Mouse (Mus musculus): ENCODE measurements at regions not wholly inside any gene's neighbourhood (a gene's known extent, or its start where the extent isn't known, plus 50 kb on each side); places are given as distances from the start of the nearest gene placed in this dataset.

DNA sequence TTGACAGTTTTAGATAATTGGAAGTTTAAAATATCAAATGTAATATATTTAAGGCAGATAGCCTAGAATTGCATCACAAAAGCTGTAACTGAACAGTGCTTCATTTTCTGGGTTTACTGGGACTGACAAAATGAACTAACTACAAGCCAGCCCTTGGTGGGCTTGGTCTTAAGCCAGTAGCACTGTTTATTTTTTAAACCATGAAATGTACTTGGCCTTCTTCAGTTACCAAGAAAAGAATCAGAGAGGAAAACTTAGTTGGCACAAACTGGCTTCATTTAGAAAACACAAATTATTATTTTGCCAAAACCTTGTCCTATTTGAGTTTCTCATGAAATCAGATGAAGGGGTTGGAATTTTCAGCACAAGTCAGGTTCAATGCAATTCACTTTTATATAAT, 989.8 kb upstream of the Zeb2 start:
- H3K4me1 ChIP-seq (replicated peaks), result no peaks in the 10 kb centered on the region
- H3K4me2 ChIP-seq, result no peak overlapping the region
- DNase-seq (no peak), ATAC-seq (ENCODE audit: low read depth) (no peak)
- no peaks in the 10 kb centered on the region for H3K27me3 ChIP-seq
- no peak overlapping the region for H3K4me3 ChIP-seq (replicated peaks)
- no peaks in the 10 kb centered on the region for H3K36me3 ChIP-seq
- no peaks in the 10 kb centered on the region for H3K9me3 ChIP-seq (replicated peaks)
- no peak overlapping the region for H3K27ac ChIP-seq
- no peak overlapping the region for H3K9ac ChIP-seq

DNA sequence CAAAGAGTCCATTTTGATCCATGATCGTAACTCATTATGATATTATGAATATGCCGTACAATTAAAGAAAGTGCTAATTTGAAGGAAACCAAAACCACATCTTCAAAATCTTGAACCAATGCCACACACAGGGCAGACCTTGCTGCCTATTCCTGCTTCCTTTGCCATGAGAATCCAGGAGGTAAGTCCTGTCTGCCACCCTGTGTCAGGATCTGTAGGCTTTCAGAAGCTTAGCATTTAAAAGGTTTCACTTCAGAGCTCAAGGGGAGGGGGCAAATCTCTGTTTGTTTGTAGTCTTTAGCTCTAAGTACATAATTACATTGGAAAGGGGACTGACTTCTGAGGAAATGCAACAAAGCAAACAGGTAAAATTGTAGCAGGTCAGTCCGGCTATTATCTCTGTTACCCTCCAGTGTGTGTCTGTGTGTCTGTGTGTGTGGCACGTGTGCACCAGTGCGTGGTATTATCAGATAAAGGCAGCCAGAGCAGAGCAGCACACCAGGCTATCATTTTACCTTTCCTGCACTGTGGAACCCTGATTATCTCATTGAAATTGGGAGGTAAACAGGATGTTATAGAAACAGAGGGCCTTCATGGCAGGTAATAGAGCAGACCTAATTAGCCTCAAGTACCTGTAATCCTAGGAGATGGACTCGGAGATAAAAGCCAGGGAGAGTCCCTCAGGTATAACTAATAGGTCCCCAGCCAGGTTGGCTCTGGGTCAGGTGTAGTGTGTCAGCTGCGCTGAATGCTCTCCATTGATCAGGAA, 948.0 kb upstream of the Zeb2 start:
- no peak overlapping the region for H3K9ac ChIP-seq
- no peak overlapping the region for H3K4me3 ChIP-seq (replicated peaks)
- no peak overlapping the region for H3K27ac ChIP-seq
- H3K36me3 ChIP-seq, result no peaks in the 10 kb centered on the region
- WGBS (ENCODE audit: insufficient replicate concordance), result 57% methylated on average over 7 of the region's 7 CpGs
- no peak for DNase-seq
- ATAC-seq (ENCODE audit: low read depth), result no peak
- no peak overlapping the region for H3K4me2 ChIP-seq
- H3K9me3 ChIP-seq (replicated peaks), result no peaks in the 10 kb centered on the region
- no peaks in the 10 kb centered on the region for H3K4me1 ChIP-seq (replicated peaks)
- no peaks in the 10 kb centered on the region for H3K27me3 ChIP-seq

DNA sequence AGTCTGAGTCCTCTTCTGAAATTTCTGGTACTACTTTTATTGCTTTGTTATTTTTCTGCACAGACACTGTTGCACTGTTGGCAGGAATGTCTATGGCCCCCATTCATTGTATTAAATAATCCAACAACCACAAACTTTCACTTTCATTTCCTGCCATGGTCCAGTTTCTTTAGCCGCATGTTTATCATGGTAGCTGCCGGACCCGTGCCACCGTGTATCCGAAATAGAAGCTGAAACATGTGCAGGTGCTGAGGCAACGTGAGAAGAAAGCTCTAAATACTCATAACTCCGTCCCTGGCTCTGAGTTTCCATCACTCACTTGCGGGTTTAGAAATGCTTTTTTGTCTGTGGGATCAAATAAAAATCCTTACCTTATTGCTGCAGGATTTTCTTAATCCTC, 938.5 kb upstream of the Zeb2 start:
- DNase-seq, result no peak
- Histone ChIP-seq H3K9me3 (replicated peaks) (no peaks in the 10 kb centered on the region), H3K27me3 (no peaks in the 10 kb centered on the region), H3K4me3 (replicated peaks) (no peak overlapping the region), H3K27ac (no peak overlapping the region), H3K4me2 (no peak overlapping the region), H3K36me3 (no peaks in the 10 kb centered on the region), H3K9ac (no peak overlapping the region), H3K4me1 (replicated peaks) (no peaks in the 10 kb centered on the region)
- 67% methylated on average over 8 of the region's 8 CpGs for WGBS (ENCODE audit: insufficient replicate concordance)
- ATAC-seq (ENCODE audit: low read depth), result no peak

DNA sequence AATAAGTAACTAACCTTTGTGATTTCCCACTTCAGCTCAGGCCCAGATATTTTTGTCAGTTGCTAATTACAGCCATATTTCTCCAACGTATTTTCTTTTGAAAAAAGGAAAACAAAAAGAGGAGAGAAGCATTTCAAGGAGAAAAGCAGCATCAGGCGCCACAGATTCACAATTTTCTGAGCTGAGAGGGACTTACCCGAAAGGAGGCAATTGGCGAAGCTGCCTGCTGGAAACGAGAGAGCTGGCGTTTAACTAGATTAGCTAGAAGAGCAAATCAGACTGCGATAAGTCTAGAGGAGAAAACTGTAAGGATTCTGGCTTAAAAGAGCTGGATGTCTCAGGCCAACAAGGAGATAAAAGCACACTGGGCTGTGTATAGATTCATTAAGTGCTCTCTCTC, 937.7 kb upstream of the Zeb2 start:
- Histone ChIP-seq H3K9ac (no peak overlapping the region), H3K36me3 (no peaks in the 10 kb centered on the region), H3K9me3 (replicated peaks) (no peaks in the 10 kb centered on the region), H3K4me3 (replicated peaks) (no peak overlapping the region), H3K27ac (no peak overlapping the region), H3K4me2 (no peak overlapping the region), H3K4me1 (replicated peaks) (no peaks in the 10 kb centered on the region), H3K27me3 (no peaks in the 10 kb centered on the region)
- 63% methylated on average over 7 of the region's 7 CpGs for WGBS (ENCODE audit: insufficient replicate concordance)
- no peak for ATAC-seq (ENCODE audit: low read depth)
- no peak for DNase-seq

DNA sequence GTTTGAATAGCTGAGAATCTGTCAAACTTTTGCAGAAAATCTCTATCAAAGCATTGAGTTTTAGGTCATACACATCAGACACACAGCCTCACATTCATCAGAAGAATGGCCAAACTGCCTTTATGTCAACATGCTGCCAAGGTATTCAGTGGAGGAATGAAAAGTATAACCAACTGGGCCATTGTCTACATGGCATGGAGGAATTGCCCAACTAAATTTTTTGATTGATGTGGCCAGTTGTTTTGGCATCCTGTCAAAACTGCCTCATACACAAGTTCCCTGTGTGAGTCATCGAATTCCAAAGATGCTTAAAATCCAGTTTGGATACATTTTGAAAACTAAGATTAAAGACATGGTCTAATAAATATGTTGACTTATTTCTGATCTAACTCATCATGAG, 904.7 kb upstream of the Zeb2 start:
- Histone ChIP-seq H3K4me2 (no peak overlapping the region), H3K36me3 (no peaks in the 10 kb centered on the region), H3K27me3 (no peaks in the 10 kb centered on the region), H3K9ac (no peak overlapping the region), H3K9me3 (replicated peaks) (no peaks in the 10 kb centered on the region), H3K27ac (no peak overlapping the region), H3K4me3 (replicated peaks) (no peak overlapping the region), H3K4me1 (replicated peaks) (no peaks in the 10 kb centered on the region)
- ATAC-seq (ENCODE audit: low read depth) (no peak), DNase-seq (no peak)
- 44% methylated on average over 1 of the region's 1 CpGs for WGBS (ENCODE audit: insufficient replicate concordance)

DNA sequence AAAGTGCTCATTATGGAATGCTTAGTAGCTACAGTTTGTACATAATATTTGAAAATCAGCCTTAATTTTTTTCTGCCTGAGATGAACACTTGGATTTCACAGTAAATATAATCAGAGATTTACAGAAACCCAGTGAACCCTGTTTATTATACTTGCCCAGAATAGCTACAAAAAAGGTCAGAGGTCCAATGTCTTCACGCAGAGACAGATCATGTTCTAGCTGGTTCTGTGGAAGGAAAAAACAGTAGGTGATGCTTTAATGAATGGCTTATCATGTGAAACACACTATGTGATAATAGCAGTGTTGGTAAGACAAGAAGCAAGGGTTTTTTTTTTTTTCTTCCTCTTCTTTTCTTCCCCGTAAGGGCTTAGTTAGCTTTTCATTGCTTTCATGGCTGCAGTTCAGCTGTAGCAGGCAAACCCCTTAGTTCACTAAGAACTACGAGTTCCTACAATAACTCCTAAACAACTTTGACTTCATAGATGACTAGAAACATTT, 896.6 kb upstream of the Zeb2 start:
- Histone ChIP-seq H3K4me2 (no peak overlapping the region), H3K9me3 (replicated peaks) (no peaks in the 10 kb centered on the region), H3K27me3 (no peaks in the 10 kb centered on the region), H3K4me1 (replicated peaks) (no peaks in the 10 kb centered on the region), H3K9ac (no peak overlapping the region), H3K27ac (no peak overlapping the region), H3K4me3 (replicated peaks) (no peak overlapping the region), H3K36me3 (no peaks in the 10 kb centered on the region)
- DNase-seq (no peak), ATAC-seq (ENCODE audit: low read depth) (no peak)
- 54% methylated on average over 3 of the region's 3 CpGs for WGBS (ENCODE audit: insufficient replicate concordance)

DNA sequence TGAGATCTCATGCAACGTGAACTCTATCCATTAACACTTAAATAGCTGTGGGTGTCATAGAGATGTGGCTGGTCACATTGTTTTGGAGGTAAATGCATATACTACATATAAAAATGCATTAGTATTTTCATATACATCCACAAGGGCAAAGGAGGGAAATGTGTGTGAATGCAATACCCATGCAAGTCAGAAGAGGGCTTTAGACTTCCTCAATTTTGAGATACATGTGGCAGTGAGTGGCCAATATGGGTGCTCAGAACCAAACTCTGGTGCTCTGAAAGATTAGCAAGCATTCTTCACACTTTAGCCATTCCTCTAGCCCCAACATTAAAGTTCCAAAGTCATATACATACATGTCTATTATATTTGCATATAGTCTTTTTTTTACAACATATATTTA, 895.5 kb upstream of the Zeb2 start:
- 84% methylated on average over 1 of the region's 1 CpGs for WGBS (ENCODE audit: insufficient replicate concordance)

DNA sequence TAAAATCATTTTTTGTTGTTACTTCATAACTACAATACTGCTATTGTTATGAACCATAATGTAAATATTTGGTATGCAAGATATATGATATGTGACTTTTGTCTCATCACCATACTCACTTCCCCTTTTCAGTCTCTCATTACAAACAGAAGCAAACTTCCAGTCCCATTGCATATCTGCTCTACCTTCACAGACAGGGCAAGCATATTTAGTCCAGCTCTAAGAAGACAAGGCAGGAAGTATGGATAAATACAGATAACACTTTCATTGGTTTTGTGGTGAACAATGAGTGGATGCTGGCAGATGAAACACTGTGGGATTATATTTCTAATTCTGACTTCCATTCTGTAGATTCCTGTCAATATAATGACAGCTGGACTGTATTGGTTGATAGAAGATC, 858.0 kb upstream of the Zeb2 start:
- Histone ChIP-seq H3K36me3 (no peaks in the 10 kb centered on the region), H3K4me3 (replicated peaks) (no peak overlapping the region), H3K27ac (no peak overlapping the region), H3K9me3 (replicated peaks) (no peaks in the 10 kb centered on the region), H3K27me3 (no peaks in the 10 kb centered on the region), H3K4me1 (replicated peaks) (no peaks in the 10 kb centered on the region), H3K4me2 (no peak overlapping the region), H3K9ac (no peak overlapping the region)
- no peak for DNase-seq
- ATAC-seq (ENCODE audit: low read depth), result no peak

More for the DNA sequence above, 895.5 kb upstream of the Zeb2 start:
- DNase-seq, result no peak
- Histone ChIP-seq H3K4me1 (replicated peaks) (no peaks in the 10 kb centered on the region), H3K9ac (no peak overlapping the region), H3K9me3 (replicated peaks) (no peaks in the 10 kb centered on the region), H3K4me2 (no peak overlapping the region), H3K27ac (no peak overlapping the region), H3K36me3 (no peaks in the 10 kb centered on the region), H3K4me3 (replicated peaks) (no peak overlapping the region), H3K27me3 (no peaks in the 10 kb centered on the region)
- no peak for ATAC-seq (ENCODE audit: low read depth)

DNA sequence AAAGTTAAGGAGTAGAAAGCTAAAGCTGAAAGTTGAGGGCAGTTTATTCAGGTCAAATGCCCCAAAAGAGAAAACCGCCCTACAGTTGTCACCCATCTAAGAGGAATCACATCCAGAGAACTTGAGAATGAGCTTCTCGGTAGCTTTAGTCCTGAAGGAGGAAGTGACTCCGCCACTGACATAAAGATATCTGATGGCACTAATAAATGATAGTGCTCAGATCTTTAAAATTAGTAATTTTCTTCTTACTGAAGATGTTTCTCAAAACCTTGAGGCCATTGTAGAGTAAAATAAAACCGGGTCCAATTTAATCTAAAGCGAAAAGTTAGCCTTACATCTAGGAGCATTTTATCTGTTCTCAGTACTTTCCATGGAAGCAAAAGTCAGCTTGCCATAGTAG, 851.4 kb upstream of the Zeb2 start:
- Histone ChIP-seq H3K4me2 (no peak overlapping the region), H3K4me1 (replicated peaks) (no peaks in the 10 kb centered on the region), H3K36me3 (no peaks in the 10 kb centered on the region), H3K27ac (no peak overlapping the region), H3K27me3 (no peaks in the 10 kb centered on the region), H3K9me3 (replicated peaks) (no peaks in the 10 kb centered on the region), H3K9ac (no peak overlapping the region), H3K4me3 (replicated peaks) (no peak overlapping the region)
- DNase-seq, result no peak
- 56% methylated on average over 5 of the region's 5 CpGs for WGBS (ENCODE audit: insufficient replicate concordance)
- no peak for ATAC-seq (ENCODE audit: low read depth)

DNA sequence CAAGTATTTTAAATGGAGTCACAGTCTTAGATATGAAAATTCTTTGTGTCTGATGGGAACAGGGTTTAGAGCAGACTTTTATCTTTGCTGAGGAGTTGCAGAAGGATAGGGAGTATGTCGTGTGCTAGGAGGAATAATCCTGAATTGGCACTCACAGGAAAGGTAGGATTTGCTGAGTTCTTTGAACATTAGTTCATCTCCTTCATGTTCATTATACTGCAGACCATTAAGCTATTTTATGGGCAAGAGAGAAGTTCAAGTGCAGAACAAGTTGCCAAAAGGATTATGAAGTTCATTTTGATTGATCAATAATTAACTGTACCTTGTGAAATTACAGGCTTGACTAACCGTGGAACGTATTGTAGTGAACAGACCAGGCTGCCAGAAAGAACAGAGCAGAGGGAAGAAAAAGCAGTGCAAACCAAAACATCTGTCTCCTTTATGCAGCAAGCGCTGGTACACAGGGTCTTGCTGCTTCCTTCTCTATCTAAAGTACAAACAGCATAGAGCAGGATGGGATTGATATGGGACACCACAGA, 839.7 kb upstream of the Zeb2 start:
- H3K27me3 ChIP-seq, result no peaks in the 10 kb centered on the region
- no peak overlapping the region for H3K4me2 ChIP-seq
- H3K36me3 ChIP-seq, result no peaks in the 10 kb centered on the region
- DNase-seq, result no peak
- no peaks in the 10 kb centered on the region for H3K4me1 ChIP-seq (replicated peaks)
- H3K9ac ChIP-seq, result no peak overlapping the region
- no peak for ATAC-seq (ENCODE audit: low read depth)
- H3K9me3 ChIP-seq (replicated peaks), result no peaks in the 10 kb centered on the region
- H3K4me3 ChIP-seq (replicated peaks), result no peak overlapping the region
- WGBS (ENCODE audit: insufficient replicate concordance), result 64% methylated on average over 4 of the region's 4 CpGs
- no peak overlapping the region for H3K27ac ChIP-seq

DNA sequence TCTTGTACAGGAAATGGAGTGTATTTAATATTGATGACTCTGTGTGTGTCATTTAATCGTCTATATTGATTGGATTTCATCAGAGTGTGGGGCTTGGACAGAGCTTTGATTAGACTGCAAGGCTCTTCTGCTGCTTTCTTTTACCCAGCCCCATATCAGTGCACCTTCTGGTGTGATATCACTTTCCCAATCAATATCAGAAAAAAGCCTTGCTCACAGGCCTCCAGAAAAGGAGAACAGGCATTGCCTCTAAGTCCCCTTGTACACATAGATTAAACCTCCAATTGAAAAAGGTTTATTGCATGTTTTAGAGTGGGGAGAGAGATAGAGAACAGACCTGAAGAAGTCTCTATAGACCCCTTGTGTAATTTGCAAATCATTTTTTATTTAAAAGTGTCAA, 831.6 kb upstream of the Zeb2 start:
- H3K4me3 ChIP-seq (replicated peaks), result no peak overlapping the region
- WGBS (ENCODE audit: insufficient replicate concordance), result 47% methylated on average over 1 of the region's 1 CpGs
- no peaks in the 10 kb centered on the region for H3K9me3 ChIP-seq (replicated peaks)
- ATAC-seq (ENCODE audit: low read depth) (no peak), DNase-seq (no peak)
- no peaks in the 10 kb centered on the region for H3K27me3 ChIP-seq
- H3K4me1 ChIP-seq (replicated peaks), result no peaks in the 10 kb centered on the region
- no peak overlapping the region for H3K4me2 ChIP-seq
- H3K27ac ChIP-seq, result no peak overlapping the region
- no peak overlapping the region for H3K9ac ChIP-seq
- no peaks in the 10 kb centered on the region for H3K36me3 ChIP-seq

DNA sequence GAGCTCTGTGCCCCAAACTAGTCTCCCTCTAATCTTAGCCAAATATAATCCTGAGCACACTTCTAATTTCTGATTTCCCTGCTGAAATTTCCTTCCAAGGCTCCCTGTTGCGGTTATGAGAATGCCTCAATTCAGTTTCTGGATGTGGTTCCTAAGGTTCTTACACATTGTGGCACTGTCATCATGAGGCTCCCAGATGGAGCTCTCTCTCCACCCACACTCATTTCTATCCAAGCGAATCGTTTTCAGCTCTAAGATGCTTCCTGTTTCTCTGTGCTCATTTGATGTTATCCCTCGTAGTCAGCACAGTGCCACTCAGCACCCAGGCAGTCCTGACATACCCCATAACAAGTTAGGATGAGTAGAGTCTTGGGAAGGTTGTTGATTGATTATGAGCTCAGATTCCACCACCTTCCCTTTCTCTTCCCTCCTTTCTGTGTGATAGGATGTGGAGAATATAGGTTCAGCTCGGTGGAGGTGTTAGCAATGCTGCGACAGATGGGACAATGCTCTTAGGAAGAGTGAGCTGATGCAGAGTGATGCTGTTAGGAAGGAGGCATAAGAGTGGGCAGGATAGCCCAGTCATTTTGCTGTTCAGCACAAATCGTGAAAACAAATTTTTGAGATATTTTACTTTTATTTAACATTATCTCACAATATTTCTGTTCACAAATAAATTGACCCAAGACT, 808.7 kb upstream of the Zeb2 start:
- H3K4me2 ChIP-seq, result no peak overlapping the region
- no peaks in the 10 kb centered on the region for H3K9me3 ChIP-seq (replicated peaks)
- 48% methylated on average over 7 of the region's 7 CpGs for WGBS (ENCODE audit: insufficient replicate concordance)
- ATAC-seq (ENCODE audit: low read depth), result no peak
- H3K27ac ChIP-seq, result no peak overlapping the region
- H3K4me3 ChIP-seq (replicated peaks), result no peak overlapping the region
- H3K36me3 ChIP-seq, result no peaks in the 10 kb centered on the region
- H3K27me3 ChIP-seq, result no peaks in the 10 kb centered on the region
- DNase-seq, result no peak
- no peaks in the 10 kb centered on the region for H3K4me1 ChIP-seq (replicated peaks)
- H3K9ac ChIP-seq, result no peak overlapping the region
